Mouse (Mus musculus): ENCODE data around the gene Magi2. TPM values are rescaled to one million over a fixed set of nuclear protein-coding genes. Genes with fewer than 3 reads are reported as not detected.
A peak's percentile ranks its signal among the peaks of the same experiment; 100 is the strongest.
"Not testable (repeated sequence)": the region's sequence is repeated elsewhere in the genome, so short reads cannot be mapped to it uniquely, and the experiment has no call there.

The Magi2 gene
- total RNA-seq, 2 experiments from 2014 or later, result 0.19 to 0.57 TPM

DNA sequence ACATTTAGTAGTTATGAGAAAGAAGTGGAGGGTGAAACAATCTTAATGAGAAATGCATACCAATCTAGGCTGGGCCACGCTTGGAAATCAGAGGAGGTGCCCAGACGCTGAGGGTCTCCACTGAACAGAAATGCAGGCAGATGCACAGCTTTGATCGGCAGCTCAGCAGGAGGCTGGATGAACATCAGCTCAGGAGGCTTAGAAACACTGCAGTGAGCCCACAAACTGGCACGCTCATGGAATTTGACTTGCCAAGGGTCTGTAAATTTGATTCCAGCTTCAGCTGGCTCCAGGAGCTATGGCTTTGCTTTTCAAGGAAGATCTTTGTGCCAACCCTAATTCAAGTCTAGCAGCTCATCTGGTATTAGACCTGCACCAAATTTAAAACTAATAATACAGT is 187.7 kb downstream of the Magi2 start:
- ATAC-seq (replicated peaks; ENCODE audit: poor library complexity, severe bottlenecking), result no peak

DNA sequence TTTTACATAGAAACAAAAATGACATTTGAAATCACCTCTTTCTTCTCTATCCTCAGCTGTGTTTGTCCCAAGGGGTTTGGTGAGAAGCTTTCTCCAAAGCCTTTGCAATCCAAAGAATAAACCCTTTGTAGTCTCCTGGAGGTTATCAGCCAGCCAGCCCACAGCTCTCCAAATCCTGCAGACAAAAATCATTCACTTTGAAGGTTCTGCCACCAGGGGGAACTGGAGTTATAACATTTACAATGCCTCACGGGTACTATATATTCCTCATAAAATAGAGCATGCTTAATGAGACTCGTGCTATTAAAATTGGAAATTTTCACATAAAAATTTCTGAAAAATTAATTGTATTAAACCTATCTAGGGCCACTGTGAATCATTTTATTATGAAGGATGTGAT is 202.5 kb downstream of the Magi2 start:
- ATAC-seq (replicated peaks; ENCODE audit: poor library complexity, severe bottlenecking), result no peak

DNA sequence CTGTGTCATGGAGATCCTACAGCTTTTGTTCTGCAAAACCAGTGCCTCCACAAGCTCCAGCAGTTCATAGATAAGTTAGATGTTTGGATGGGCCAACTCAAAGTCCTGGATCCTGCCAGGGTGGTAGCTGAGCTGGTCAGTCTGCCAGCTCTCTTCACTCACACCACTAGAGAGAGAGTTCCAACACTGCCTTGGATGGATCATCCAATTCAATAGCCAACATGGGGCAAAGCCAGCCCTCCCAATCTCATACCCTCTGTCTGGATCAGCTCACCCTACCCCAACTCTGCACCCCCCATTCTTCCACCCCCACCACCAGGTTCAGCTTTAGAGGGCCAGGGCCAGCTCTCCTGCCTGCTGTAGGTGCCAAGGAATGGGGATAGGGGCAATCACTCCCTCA is 235.7 kb downstream of the Magi2 start:
- ATAC-seq (replicated peaks; ENCODE audit: poor library complexity, severe bottlenecking), result no peak

DNA sequence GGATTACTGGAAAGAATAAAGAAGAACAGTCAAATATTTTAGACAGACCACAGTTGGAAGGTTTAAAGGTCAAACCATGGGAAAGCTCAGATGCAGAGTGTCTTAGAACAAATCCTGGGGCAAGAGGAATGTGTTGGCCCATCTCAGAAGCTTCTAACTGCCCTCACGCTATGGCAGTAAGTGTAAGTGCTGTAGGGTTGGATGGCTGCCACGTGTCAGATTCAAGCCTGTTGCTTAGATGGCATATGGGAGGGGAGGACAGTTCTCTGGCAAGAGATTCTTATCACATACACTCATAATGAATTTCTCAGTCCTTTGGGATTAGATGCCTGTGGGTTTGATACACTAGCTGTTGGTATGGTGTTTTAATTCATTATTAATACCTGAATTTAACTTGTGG is 238.5 kb downstream of the Magi2 start:
- no peak for ATAC-seq (replicated peaks; ENCODE audit: poor library complexity, severe bottlenecking)

DNA sequence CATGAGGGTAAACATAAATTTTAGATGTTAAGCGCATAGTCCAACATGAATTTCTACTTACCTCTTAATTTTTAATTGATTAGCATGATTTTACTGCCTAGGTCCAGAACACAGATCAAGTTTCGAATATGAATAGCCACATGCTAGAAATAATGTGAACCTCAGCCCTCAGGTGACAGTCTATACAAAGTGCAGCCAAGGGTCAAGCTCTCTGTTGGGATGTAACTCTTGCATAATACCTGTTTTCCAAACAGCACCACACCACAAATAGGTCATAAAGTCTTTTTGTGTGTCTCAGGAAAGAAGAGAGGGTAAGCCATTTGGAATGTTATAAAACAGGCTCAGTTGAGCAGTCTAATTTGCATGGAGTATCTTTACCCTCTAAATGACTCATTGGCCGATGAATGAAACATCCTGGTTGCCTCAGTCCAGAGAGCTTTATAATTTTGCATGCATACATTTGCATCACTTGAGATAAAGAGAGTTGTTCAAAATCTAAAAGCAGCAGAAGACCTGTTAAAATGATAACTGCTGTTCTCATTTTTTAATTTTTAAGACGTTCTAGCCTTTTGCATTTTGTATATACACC is 246.1 kb downstream of the Magi2 start:
- ATAC-seq (replicated peaks; ENCODE audit: poor library complexity, severe bottlenecking), result no peak

DNA sequence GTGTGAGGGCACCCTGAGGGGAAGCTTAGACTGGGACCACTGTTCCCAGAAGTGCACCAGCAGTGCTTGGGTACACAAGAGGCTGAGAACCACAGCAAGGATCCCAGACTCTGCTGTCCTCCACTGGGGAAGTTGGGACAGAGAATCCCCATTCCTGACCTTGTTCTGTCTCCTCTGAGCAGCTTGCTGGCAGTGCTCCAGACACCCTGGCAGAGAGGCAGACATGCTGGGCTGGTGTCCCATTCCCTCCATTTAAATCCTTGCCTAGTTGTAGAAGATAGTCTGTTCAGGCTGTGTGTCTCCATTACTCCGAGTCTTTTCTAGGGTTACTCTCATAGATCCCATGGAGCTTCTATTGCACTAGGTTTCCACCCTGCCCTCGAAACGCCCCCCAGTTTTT is 256.1 kb downstream of the Magi2 start:
- ATAC-seq (replicated peaks; ENCODE audit: poor library complexity, severe bottlenecking), result no peak

DNA sequence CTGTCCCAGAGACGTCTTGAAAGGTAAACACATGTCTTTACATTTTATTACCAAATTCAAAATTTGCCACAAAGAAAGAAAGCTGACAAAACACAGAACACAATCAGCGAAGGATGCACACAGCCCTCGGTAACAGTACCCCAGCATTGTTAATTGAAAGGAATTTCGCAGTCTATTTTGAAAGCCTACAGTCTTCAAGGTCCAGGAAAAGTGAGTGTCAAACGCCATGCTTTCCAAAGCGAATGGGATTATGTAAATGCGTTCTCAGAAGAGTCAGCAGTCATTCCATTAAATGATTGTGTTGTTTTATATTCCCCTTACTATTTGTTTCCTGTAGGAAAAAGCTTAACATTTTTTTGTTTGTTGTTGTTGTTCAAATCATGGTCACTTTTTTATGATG is 261.1 kb downstream of the Magi2 start:
- no peak for ATAC-seq (replicated peaks; ENCODE audit: poor library complexity, severe bottlenecking)

DNA sequence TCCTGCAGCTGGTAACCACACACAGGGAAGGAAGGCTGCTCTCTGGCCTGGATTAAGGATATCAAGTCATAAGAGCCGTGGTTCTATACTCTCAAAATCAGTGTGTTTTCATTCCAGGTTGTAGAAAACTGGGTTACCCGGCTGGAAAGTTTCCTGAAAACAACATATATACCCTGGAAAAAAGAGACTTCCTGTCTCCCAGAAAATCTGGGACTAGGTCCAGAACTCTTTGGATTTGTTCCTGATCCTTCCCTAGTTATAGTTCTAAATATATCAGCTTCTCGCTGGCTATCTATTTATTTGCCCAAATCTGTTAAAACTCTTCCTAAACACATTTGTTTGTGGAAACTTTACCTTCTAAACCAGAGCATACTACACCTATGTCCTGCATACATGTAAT is 274.2 kb downstream of the Magi2 start:
- ATAC-seq (replicated peaks; ENCODE audit: poor library complexity, severe bottlenecking), result no peak

DNA sequence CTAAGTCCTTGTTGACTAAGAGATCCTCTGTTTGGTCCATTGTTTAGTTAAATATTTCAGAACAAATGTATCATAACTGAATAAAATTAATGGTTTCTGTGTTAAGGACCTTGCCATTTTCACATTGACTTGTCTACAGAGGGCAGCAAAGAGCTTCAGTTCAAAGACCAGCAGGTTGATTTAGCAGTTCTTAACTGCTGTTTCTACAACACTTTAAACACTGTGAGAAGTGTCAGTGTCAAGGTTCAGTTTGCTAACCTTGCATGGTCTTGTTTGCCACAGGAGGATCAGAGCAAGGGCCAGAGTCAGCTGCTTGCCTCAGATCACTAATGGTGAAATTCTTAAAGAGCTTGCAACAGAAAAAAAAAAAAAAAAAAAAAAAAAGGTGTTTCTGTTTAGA is 295.3 kb downstream of the Magi2 start:
- ATAC-seq (replicated peaks; ENCODE audit: poor library complexity, severe bottlenecking), result peak; percentile 50; the same call in 1 of the 2 replicates

DNA sequence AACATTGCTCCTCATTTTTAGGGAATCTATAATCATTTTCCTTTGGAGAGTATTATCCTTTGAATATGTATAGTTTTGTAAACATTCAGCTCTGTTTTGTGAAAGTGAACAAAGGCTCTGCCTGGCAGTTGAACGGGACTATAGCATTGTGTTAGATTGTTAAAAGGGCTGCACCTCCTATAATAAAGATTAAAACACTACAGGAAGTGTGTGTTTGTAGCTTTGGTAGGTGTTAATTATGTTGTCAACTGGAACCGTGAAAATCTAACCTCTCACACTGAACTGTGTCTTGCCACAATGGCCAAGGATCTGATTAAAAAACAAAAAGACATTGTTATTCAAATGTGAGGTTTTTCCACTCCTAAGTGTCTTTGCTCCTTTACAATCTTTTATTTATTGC is 312.5 kb downstream of the Magi2 start:
- ATAC-seq (replicated peaks; ENCODE audit: poor library complexity, severe bottlenecking), result no peak

DNA sequence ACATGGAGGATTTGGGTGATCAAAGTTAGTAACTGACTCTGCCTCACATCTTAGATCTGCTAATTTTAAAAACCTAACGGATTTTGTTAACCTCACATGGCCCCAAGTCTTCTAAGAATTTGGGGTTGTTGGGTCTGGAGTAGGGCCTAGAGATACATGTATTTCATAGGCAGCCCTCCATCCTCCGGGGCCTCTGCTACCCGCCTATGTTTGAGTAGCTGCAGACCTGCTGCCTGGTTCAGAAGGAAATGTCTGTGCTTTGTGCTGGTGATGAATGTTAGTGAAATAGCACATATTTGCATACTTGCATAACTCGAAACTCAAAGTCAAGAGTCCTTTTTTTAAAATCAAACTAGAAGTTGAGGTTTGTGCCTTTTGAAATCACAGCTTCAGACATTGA is 319.6 kb downstream of the Magi2 start:
- no peak for ATAC-seq (replicated peaks; ENCODE audit: poor library complexity, severe bottlenecking)

DNA sequence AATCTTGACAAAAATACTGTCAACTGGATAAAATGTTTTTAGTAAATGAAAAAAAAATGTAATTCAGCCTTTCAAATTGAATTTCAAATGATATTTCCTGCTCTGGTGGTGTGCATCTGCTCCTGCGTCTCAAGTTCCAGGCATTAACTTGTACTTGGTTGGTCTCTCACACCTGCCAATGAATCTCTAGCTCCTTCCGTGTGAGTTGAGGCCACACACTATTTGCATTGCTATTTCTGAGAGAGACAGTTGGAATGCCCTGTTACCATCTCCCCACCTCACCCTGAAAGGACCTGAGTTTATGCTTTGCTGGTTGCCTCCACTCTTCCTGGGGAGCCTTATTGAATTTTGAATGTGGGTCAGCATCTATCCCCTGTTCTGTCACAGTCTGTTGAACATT is 320.1 kb downstream of the Magi2 start:
- no peak for ATAC-seq (replicated peaks; ENCODE audit: poor library complexity, severe bottlenecking)

DNA sequence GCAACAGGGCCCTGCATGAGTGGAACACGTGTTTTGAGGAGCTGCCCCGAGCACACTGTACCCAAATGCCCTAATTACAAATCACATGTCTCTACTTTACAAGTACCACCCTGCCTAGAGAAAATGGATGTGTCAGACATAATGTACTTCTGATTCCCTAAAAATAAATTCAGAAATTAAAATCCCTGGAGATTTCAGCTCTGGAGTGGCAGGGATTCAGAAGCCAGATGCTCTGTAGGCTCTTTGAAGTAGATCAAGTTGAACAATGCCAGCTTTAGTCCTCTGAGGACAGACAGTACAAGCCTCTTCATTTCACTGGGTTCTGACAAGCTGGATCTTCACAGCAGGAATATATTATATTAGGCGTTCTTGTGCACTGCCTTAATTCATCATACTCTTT is 326.7 kb downstream of the Magi2 start:
- ATAC-seq (replicated peaks; ENCODE audit: poor library complexity, severe bottlenecking), result no peak

DNA sequence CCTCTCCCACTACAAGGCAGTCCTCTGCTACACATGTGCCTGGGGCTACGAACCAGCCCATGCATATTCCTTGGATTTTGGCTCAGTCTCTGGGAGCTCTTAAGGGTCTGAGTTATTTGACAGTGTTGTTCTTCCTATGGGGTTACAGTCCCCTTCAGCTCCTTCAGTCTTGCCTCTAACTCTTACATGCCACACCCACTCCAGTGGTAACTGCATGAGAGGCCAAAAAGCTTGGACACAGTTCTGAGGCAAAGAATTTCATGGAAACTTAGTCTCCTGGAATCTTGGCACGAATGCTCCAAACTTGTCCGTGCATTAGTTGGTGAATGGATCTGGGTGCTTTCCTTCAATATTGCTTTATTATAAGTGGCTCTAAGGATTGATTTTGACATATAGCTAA is 338.8 kb downstream of the Magi2 start:
- ATAC-seq (replicated peaks; ENCODE audit: poor library complexity, severe bottlenecking), result no peak

DNA sequence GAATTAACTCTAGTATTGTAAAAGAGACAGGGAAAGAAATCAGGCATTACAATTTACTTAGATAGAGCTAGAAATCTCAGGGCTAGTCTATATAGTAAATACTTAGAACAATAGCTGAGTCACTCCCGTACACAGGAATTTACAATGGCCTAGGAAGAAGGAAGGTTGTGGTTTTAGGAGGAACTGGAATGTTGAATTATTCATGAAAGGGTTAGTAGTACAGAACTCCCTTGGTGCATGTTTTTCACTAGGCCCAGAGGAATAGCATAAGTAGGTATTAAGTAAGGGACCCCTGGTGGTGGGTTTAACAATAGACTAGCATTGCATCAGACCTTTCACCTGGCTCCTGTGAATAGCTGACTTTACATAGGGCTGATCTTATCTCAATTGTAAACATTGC is 339.3 kb downstream of the Magi2 start:
- not testable (repeated sequence) for ATAC-seq (replicated peaks; ENCODE audit: poor library complexity, severe bottlenecking)

DNA sequence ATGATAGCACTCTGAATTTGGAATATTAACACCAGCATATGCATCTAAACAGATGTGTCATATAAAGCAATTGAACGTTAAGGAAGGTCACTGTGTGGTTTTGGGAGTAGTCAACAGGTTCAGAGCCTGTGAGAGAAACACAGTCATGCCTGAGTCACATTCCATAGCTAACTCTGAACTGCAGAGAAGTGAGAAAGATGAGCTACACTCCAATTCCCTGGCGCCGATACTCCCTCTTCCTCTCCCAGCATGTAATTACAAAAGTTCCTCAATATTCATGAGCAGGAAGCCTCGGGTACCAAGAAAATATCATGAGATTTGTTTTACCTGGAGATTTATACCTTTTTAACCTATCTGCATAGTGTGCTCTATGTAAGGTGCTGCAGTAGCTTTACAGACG is 380.9 kb downstream of the Magi2 start:
- no peak for ATAC-seq (replicated peaks; ENCODE audit: poor library complexity, severe bottlenecking)

DNA sequence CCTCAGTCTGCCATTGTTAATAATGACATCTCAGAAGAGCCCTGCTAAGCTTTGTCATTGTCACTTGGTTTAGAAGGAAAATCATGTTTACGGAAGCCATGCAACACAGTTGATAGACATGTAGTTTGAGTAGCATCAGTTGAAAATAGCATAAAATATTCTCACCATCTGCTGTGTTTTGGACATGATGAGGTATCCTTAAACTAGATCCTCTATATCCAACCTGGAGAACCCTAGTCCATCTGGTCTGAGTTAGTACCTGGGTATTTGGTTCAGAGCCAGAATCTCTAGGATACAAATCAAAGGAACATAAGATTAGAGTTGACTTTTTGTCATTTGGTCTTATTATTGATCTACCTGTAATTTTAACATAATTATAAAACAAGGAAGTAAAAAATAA is 385.0 kb downstream of the Magi2 start:
- no peak for ATAC-seq (replicated peaks; ENCODE audit: poor library complexity, severe bottlenecking)

DNA sequence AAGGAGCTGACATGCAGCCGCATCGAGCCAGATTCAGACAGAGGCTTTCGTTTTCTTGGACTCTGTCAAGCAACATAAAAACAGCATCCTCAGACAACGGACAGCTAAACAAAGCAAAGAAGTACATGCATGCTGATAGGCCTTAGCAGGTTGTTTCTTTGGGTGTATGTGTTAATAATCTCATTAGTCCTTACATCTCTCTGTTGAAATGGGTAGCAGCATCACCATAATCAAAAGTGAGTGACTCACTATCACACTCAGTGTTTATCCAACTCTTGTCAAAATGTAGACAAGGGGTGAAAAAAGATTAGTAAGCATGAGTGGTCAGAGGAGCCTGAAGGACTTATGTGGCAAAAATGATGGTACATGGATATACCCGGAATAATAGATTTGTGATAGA is 394.8 kb downstream of the Magi2 start:
- ATAC-seq (replicated peaks; ENCODE audit: poor library complexity, severe bottlenecking), result no peak

DNA sequence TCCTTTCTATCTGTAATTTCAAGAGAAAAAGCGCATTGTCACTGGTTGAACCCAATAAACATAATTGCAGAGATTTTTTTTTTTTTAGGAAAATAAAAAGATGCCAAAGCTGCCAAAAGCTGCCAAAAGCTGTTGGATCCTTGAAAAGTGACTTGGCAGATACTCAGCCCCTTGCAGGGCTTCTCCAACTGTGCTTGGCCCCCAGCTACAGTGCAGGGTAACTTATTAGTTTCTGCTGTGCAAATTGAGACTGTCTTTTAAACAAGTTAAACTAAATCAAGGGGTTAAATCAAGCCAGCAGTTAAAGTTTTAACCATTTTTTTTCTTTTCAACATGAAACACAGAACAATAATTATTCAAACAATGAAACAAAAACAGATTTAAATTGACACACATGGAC is 407.1 kb downstream of the Magi2 start:
- ATAC-seq (replicated peaks; ENCODE audit: poor library complexity, severe bottlenecking), result no peak

DNA sequence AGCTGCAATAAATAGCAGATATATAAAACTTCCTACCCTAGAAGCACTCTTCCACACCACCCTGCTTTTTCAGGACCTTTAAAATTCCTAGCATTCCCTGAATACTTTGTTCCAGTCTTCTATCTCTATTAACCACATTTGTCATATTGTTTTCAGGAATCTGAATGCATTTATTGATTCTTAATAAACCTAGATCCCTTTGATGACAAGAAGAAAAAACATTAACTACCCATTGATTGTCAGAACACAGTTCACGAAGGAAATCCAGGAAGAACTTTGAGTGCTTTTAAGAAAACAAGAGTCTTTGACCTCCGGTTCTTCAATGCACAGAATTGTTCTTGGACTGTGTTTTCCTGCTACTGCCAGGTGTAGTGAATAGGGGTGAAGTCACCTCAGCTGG is 411.0 kb downstream of the Magi2 start:
- no peak for ATAC-seq (replicated peaks; ENCODE audit: poor library complexity, severe bottlenecking)

DNA sequence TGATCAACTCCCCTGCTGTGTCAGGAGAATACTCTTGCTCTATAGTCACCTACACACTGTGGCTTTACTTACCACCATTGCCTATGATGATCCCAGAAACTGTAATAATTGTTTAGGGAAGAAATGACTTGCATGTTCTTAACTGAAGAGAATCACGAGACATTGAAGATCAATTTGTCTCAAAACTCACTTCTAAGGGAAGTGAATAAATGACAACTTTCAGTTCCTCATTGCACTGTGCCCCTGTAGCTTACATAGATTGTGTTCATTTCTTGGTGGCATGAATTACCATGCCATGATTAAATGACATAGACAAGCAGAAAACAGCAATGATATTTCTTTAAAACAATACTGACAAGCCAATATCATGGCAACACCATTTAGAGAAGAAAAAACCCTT is 429.1 kb downstream of the Magi2 start:
- ATAC-seq (replicated peaks; ENCODE audit: poor library complexity, severe bottlenecking), result 0 out of 2 replicates have a peak, but pooled peaks have one; percentile 22

DNA sequence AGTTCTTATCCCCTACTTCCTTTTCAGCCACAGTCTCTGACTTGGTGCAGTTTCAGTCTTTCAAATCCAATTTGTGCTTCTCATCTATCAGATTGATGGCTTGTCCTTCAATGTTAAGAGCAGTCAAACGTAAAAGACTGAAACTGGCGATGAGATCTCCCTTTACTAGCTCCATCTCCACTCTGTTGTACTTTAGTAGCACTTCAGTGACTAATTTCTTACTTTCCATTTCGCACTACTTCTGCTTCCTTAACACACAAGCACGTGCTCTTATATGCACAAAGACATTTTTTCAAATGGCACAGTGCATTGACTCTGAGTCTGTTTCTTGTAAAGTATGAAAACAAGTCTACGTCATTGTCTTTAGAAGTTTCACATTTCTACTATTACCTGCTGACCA is 439.6 kb downstream of the Magi2 start:
- no peak for ATAC-seq (replicated peaks; ENCODE audit: poor library complexity, severe bottlenecking)

DNA sequence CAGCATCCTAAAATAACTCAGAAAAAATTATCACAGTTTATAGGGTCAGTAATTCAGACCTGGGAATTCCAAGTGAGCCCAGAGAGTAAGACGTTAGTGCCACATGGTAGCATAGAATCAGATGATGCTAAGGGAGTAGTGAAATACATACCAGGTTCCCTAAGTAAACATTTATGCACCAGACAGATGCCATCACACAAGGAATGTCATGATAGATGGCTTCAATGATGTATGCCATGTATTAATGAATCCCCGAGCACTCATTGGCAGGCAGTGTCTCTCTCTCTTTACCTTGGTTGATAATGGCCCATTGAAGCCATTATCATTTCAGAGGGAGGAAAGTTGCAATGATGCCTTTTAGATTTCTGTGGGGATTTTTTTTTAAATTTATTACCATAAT is 490.5 kb downstream of the Magi2 start:
- ATAC-seq (replicated peaks; ENCODE audit: poor library complexity, severe bottlenecking), result no peak
